Mouse (Mus musculus): ENCODE results near the gene Egflam. TPM values are rescaled to one million over a fixed set of nuclear protein-coding genes. Genes with fewer than 3 reads are reported as not detected.

Egflam gene
- total RNA-seq, 2 experiments from 2014 or later = 3.9 to 4.1 TPM

DNA sequence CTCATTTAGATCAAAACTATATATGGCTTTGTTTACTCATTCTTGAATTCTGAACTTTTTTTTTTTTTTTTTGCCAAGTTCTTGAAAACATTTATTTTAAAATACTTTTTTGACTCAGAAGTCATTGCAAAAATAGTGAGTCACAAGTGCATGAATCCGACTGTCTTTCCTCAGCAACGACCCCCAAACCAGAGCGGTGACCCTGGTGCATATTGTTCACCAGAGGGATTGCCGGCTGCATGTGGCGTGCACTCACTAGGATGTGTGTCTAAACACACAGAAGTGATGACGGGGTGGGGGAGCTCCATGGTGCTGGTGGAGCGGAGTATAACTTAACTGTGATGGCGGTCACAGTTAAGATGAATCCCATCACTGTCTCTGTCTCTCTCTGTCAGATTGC is 224.4 kb downstream of the Egflam start:
- no peak for DNase-seq

DNA sequence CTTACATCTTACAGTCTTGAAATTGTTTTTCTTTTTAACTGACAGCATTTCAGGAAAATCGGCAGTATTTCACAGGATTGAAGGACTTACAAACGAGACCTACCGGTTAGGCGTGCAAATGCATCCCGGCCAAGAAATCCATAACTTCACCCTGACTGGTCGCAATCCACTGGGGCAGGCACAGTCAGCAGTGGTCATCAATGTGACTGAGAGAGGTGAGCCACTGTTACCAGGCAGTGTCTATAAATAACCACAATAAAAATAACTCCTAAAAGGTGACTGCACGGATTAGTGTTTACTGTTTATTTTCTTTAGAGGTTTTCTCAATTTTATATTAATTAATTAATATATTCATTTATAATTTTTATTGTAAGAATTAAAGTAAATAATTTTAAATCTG is 224.8 kb downstream of the Egflam start:
- no peak for DNase-seq

DNA sequence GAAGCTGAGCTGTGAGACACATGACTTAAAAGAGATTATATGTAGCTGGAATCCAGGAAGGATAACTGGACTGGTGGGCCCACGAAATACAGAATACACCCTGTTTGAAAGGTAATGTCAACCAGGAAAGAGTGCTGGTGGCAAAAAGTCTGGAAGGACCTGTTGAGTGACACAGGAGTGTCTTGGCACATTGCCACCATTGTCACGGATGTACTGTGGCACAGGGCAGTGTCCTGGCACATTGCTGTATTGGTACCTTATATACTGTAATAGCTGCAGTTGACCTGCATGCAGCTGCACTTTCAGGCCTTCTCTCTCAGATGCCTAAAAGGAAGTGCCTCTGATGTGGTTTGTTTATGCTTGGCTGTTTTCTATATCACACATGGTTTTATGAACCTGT is 225.3 kb downstream of the Egflam start:
- no peak for DNase-seq

DNA sequence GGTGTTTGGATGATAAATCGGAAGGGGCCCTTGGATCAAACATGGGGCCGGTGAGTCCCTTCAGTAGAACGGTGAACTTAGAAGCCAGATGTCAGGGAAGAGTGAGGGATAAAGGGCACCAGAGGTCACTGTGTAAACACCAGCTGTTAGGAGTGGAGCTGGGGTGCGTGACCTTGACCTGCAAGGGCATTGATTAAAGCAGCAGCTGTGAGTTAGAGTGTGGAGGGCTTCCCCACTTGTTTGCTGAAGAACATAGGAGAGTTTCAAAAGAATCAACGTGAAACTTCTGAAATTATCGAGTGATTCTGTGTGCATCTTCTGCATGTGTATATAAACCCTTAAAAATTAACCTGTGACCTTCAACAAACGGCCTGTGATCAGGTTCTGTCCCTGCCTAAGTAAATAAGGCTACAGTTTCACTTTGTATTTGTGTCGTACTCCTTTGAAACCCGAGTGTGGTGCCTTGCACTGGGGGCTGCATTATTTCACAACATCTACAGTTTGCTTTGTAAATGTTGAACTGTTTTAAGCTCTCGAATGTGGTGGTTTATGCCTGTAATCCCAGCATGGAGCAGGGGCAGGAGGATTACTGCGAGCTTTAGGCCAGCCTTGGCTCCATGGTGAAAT is 230.2 kb downstream of the Egflam start:
- DNase-seq = no peak

DNA sequence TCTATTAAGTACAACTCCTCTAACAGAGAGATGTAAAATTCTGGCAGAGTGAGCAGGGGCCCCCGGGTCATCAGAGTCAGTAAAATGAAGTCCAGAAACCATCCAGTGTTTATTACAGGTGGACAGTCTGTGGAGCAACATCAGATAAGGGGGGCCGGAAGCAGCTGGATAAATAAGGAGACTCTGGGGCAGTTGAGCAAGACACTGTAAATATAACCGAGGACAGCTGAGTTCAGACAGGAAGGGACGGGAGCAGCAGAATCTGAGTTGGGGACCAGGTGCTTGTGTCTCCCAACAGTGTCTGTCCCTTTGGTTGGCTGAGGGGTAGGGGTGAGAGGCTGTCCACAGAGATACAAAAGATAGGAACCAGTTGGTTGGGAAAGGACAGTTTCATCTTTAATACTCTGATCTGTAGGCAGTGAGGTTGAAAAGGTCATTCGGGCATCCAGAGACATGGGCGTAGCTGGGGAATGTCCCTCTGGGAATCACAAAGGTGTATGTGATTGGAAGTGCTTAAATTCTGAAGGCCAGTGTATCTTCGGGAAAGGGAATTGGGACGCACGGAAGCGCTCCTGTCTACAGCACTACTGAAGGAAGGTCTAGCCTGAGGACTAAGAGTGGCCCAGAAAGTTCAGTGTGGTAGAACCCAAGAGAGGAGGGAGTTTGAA is 230.8 kb downstream of the Egflam start:
- DNase-seq = no peak

DNA sequence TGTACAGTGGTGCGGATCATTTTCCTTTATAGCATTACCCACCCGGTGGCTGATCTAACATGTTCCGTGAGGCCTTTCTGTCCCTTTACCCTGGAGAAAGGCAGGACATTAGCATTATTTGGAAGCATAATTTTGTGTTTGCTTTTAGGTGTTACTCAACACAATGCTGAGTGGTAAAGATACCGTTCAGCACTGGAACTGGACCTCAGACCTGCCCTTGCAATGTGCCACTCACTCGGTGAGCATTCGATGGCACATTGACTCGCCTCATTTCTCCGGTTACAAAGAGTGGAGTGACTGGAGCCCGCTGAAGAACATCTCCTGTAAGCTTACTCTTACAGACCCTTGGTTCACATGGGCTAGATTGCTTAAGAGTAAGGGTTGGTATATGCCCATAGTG is 231.5 kb downstream of the Egflam start:
- no peak for DNase-seq

DNA sequence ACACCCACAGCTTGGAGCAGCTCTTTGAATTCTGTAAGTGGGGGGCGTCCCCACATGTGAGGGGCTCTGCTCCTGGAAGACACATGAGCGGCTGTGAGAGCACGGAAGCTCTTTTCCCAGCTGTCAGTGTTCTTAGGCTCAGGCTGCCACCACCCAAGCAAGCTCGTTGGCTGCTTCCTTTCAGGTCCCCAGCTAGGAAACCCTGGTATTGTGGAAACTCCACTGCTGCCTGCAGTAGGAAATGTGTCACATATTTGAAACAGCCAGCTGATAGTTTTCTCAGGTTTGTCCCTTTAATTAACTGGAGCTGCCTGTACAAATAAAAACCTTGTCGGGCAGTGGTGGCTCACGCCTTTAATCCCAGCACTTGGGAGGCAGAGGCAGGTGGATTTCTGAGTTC is 234.3 kb downstream of the Egflam start:
- DNase-seq = no peak

DNA sequence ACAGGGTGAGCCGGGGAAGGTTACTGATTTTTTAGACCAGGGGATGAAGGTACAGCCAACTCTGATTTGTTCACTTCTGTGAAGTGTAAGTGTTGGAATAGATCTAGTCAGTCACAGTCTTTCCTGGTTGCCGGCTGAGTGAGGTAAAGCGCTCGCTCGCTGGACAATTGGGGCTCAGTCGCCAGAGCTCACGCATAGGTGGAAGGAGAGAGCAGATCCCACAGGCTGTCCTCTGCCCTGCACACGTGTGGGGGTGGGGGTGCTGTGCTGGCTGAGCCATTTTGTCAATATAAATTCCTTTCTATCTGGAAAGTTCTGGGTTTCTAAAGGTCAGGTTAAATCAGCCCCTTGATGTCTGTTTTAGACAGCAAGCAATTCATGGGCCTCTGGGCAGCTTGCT is 237.9 kb downstream of the Egflam start:
- no peak for DNase-seq

DNA sequence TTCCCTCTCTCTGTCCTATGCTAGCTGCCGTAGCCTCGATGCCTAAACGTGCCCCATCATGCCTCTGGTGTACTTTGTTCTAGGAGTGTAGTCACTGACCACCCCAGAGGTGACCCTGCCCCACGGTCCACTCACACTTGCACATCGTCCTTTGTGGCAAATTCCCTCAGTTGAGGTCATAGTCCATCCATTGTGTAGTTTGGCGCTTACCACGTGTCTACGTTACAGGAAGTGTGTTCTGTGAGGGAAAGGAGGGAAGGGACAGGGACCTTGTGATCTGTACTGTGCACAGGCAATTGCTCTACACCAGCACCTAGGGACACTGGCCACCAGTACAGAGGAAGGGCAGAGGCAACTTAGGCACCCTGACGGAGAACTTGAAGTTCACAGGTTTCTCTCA is 238.3 kb downstream of the Egflam start:
- no peak for DNase-seq

DNA sequence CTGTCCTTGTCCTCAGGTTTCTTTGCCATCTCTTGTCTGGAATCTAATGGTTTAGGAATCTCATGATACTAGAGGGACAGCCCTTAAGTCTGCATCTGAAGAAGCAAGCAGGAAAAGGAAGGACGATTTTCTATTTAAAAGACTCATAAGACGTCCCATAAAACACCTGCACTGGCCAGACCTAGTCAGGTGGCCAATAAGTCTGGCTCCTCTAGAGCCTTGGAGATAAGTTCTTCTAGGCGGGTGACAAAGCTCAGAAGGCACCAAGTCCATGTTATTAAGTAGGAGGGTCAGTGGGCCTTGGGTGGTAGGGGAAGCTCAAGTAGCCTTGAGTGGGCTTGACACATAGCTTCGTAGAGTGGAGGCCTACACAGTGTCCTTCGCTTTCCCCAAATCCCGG is 240.5 kb downstream of the Egflam start:
- no peak for DNase-seq
